Mouse (Mus musculus) megakaryocyte, embryonic 14.5 days (primary cell): ENCODE measurements at regions not wholly inside any gene's neighbourhood (a gene's known extent, or its start where the extent isn't known, plus 50 kb on each side); places are given as distances from the start of the nearest gene placed in this dataset.

Experiments used
- FLI1 ChIP-seq: IDR thresholded peaks from 2 replicates; pipeline ENCODE4 v1.6.1; 2012; ENCODE audit warnings: low read length, inconsistent platforms, mixed read lengths
- GATA1 ChIP-seq: IDR thresholded peaks from 3 replicates; pipeline ENCODE4 v1.6.1; 2012; ENCODE audit warnings: mixed read lengths, low read length, inconsistent platforms, borderline replicate concordance

DNA sequence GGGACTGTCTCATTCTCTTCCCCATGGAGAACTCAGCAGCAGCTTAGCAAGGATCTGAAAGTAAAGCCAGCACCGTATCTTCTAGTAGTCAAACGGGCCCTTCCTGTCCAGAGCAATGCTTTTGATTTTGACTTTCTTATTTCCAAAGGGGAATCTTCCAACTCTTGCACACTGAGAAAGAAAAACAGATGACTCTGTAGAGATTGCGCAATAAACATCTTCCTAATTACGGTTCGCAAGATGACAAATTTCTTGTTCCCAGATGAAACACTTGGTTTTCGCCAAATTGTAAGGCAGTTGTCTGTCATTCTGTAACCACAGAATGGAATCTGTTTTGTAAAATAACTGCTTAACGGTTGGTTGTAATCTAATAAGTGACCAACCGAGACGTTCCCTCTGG lies 75.7 kb downstream of the Kctd15 start:
- TF ChIP-seq GATA1 = no peak
- TF ChIP-seq FLI1 = no peak
